Mouse (Mus musculus) stomach, embryonic 15.5 days (tissue): Measurements from ENCODE around the gene Gm29797. TPM values are rescaled to one million over a fixed set of nuclear protein-coding genes. Genes with fewer than 3 reads are reported as not detected.
A peak's percentile ranks its signal among the peaks of the same experiment; 100 is the strongest.

Experiments
- ATAC-seq: fragments of 200-750 bp; cut with Nextera tagmentation; 2 replicates; pipeline ENCODE4 v1.8.0; 2017; ENCODE audit warnings: low read depth, moderate number of reproducible peaks, moderate TSS enrichment; ENCODE audit not compliant: insufficient read depth, low FRiP score
- H3K27ac ChIP-seq: fragments of 300-500 bp; sonication (generic); 2 replicates; pipeline ENCODE4 v1.5.1; 2015; ENCODE audit warnings: mild to moderate bottlenecking, inconsistent platforms
- H3K27me3 ChIP-seq: fragments of 300-500 bp; sonication (generic); replicated peaks from 2 replicates; pipeline ENCODE4 v1.6.1; 2015; ENCODE audit warnings: inconsistent platforms
- H3K36me3 ChIP-seq: fragments of 300-500 bp; sonication (generic); 2 replicates; pipeline ENCODE4 v1.6.1; 2015; ENCODE audit warnings: inconsistent platforms
- H3K4me1 ChIP-seq: fragments of 300-500 bp; sonication (generic); 2 replicates; pipeline ENCODE4 v1.6.1; 2015; ENCODE audit warnings: inconsistent platforms
- H3K4me2 ChIP-seq: fragments of 300-500 bp; sonication (generic); 2 replicates; pipeline ENCODE4 v1.6.1; 2015; ENCODE audit warnings: mild to moderate bottlenecking, inconsistent platforms
- H3K4me3 ChIP-seq: fragments of 300-500 bp; sonication (generic); replicated peaks from 2 replicates; pipeline ENCODE4 v1.5.1; 2015; ENCODE audit warnings: inconsistent platforms
- H3K9ac ChIP-seq: fragments of 300-500 bp; sonication (generic); 2 replicates; pipeline ENCODE4 v1.6.1; 2015; ENCODE audit warnings: inconsistent platforms
- H3K9me3 ChIP-seq: fragments of 300-500 bp; sonication (generic); 2 replicates; pipeline ENCODE4 v1.6.1; 2016; ENCODE audit warnings: inconsistent platforms
- WGBS: fragments of 180-500 bp; shearing (Covaris S2); methylation state at CpG from one replicate; pipeline ENCODE4 v1.1.7; 2015; 5-methylcytosine and 5-hydroxymethylcytosine counted together
- polyA plus RNA-seq: library from polyadenylated mRNA; unstranded; fragments of >200 nt; fragmentation: Nextera tagmentation; extraction: Ambion mirVana; gene quantifications from 2 replicates; pipeline ENCODE4 v1.2.1, GENCODE M21; 2015

The Gm29797 gene
- polyA plus RNA-seq, 1 experiment from 2014 or later: 1.2 TPM

- Histone ChIP-seq H3K4me3 (no peak overlapping the region), H3K4me1 (no peaks in the 10 kb centered on the region; the same call in 1 of the 2 replicates), H3K27ac (no peak overlapping the region), H3K27me3 (no peaks in the 10 kb centered on the region), H3K9me3 (no peaks in the 10 kb centered on the region), H3K9ac (no peak overlapping the region), H3K4me2 (no peak overlapping the region), H3K36me3 (peaks cover 21% of the 10 kb centered on the region)
- no peak for ATAC-seq
- WGBS: 71% methylated on average over 2 of the region's 2 CpGs
Observed at GRCm38 (mm10) chr2:181657441-181657840, 607 bp downstream of the Gm29797 start.

GRCm38 (mm10) chr2:181658528-181658927 lies 1.7 kb downstream of the Gm29797 start:
- no peak for ATAC-seq
- 84% methylated on average over 7 of the region's 7 CpGs for WGBS
- no peak overlapping the region for H3K4me2 ChIP-seq
- no peaks in the 10 kb centered on the region; the same call in 1 of the 2 replicates for H3K4me1 ChIP-seq
- no peaks in the 10 kb centered on the region for H3K27me3 ChIP-seq
- H3K36me3 ChIP-seq: peaks cover 10% of the 10 kb centered on the region; the same call in 1 of the 2 replicates
- H3K9me3 ChIP-seq: no peaks in the 10 kb centered on the region
- no peak overlapping the region for H3K9ac ChIP-seq
- no peak overlapping the region for H3K27ac ChIP-seq
- H3K4me3 ChIP-seq: no peak overlapping the region

- Histone ChIP-seq H3K4me2 (no peak overlapping the region), H3K27me3 (no peaks in the 10 kb centered on the region), H3K9ac (no peak overlapping the region), H3K4me3 (no peak overlapping the region), H3K36me3 (peaks cover 7% of the 10 kb centered on the region; the same call in 1 of the 2 replicates), H3K4me1 (no peaks in the 10 kb centered on the region; the same call in 1 of the 2 replicates), H3K9me3 (no peaks in the 10 kb centered on the region), H3K27ac (no peak overlapping the region)
- no peak for ATAC-seq
- 40% methylated on average over 17 of the region's 17 CpGs for WGBS
Observed at GRCm38 (mm10) chr2:181658930-181659555, 2.2 kb downstream of the Gm29797 start.

- peak; percentile 75; the same call in 1 of the 2 replicates for ATAC-seq
- no peak overlapping the region for H3K9ac ChIP-seq
- H3K4me3 ChIP-seq: no peak overlapping the region
- H3K27me3 ChIP-seq: no peaks in the 10 kb centered on the region
- 9% methylated on average over 9 of the region's 9 CpGs for WGBS
- no peaks in the 10 kb centered on the region for H3K9me3 ChIP-seq
- H3K4me2 ChIP-seq: no peak overlapping the region
- H3K27ac ChIP-seq: 0 out of 2 replicates have a peak overlapping the region, but pooled peaks have one; percentile 31
- peaks cover 3% of the 10 kb centered on the region; the same call in 1 of the 2 replicates for H3K36me3 ChIP-seq
- no peaks in the 10 kb centered on the region; the same call in 1 of the 2 replicates for H3K4me1 ChIP-seq
Observed at GRCm38 (mm10) chr2:181659609-181660055, 2.8 kb downstream of the Gm29797 start.

GRCm38 (mm10) chr2:181662620-181663297 lies 5.9 kb downstream of the Gm29797 start:
- Histone ChIP-seq H3K9me3 (no peaks in the 10 kb centered on the region), H3K27me3 (no peaks in the 10 kb centered on the region), H3K4me1 (no peaks in the 10 kb centered on the region), H3K9ac (no peak overlapping the region), H3K4me3 (no peak overlapping the region), H3K4me2 (no peak overlapping the region), H3K27ac (peak overlapping the region; percentile 11; the same call in 1 of the 2 replicates), H3K36me3 (no peaks in the 10 kb centered on the region)
- 78% methylated on average over 3 of the region's 3 CpGs for WGBS
- ATAC-seq: peak; percentile 47; the same call in 1 of the 2 replicates

GRCm38 (mm10) chr2:181663298-181663630 lies 6.4 kb downstream of the Gm29797 start:
- 10% methylated on average over 4 of the region's 4 CpGs for WGBS
- no peaks in the 10 kb centered on the region for H3K4me1 ChIP-seq
- no peaks in the 10 kb centered on the region for H3K36me3 ChIP-seq
- H3K9me3 ChIP-seq: no peaks in the 10 kb centered on the region
- no peak overlapping the region for H3K4me3 ChIP-seq
- H3K27me3 ChIP-seq: peaks cover 1% of the 10 kb centered on the region; the same call in 1 of the 2 replicates
- ATAC-seq: 0 out of 2 replicates have a peak, but pooled peaks have one; percentile 8
- H3K4me2 ChIP-seq: no peak overlapping the region
- H3K9ac ChIP-seq: no peak overlapping the region
- H3K27ac ChIP-seq: peak overlapping the region; percentile 3

- H3K36me3 ChIP-seq: no peaks in the 10 kb centered on the region
- H3K27ac ChIP-seq: no peak overlapping the region
- no peak overlapping the region; the same call in 1 of the 2 replicates for H3K9ac ChIP-seq
- H3K4me3 ChIP-seq: peak overlapping the region; percentile 45
- WGBS: 5% methylated on average over 55 of the region's 56 CpGs
- peak overlapping the region; percentile 87 for H3K4me2 ChIP-seq
- no peaks in the 10 kb centered on the region for H3K9me3 ChIP-seq
- no peak for ATAC-seq
- H3K27me3 ChIP-seq: peaks cover 59% of the 10 kb centered on the region
- H3K4me1 ChIP-seq: peaks cover 15% of the 10 kb centered on the region
Observed at GRCm38 (mm10) chr2:181670285-181670912, 13.6 kb downstream of the Gm29797 start.

- Histone ChIP-seq H3K4me1 (peaks cover 18% of the 10 kb centered on the region), H3K9ac (no peak overlapping the region), H3K27me3 (peaks cover 59% of the 10 kb centered on the region), H3K9me3 (no peaks in the 10 kb centered on the region), H3K4me2 (peak overlapping the region; percentile 87), H3K27ac (0 out of 2 replicates have a peak overlapping the region, but pooled peaks have one; percentile 26), H3K4me3 (peak overlapping the region; percentile 45), H3K36me3 (no peaks in the 10 kb centered on the region)
- ATAC-seq: no peak
- WGBS: under 1% methylated on average over 41 of the region's 41 CpGs
Observed at GRCm38 (mm10) chr2:181670913-181671311, 14.1 kb downstream of the Gm29797 start.

GRCm38 (mm10) chr2:181671326-181671725 lies 14.5 kb downstream of the Gm29797 start, which contains the start of gene Sox18:
Gene Sox18 (minus strand): TSS chr2:181671640.
- Histone ChIP-seq H3K4me1 (peaks cover 18% of the 10 kb centered on the region), H3K9me3 (no peaks in the 10 kb centered on the region), H3K9ac (no peak within 1 kb of the TSS; the same call in 1 of the 2 replicates), H3K4me3 (peak within 1 kb of the TSS; percentile 45), H3K27ac (0 out of 2 replicates have a peak within 1 kb of the TSS, but pooled peaks have one; percentile 26), H3K27me3 (peaks cover 59% of the 10 kb centered on the region), H3K4me2 (peak within 1 kb of the TSS; percentile 87), H3K36me3 (no peaks in the 10 kb centered on the region)
- ATAC-seq: no peak
- under 1% methylated on average over 41 of the region's 43 CpGs for WGBS

- WGBS: 31% methylated on average over 7 of the region's 7 CpGs
- H3K4me3 ChIP-seq: no peak overlapping the region
- no peaks in the 10 kb centered on the region for H3K36me3 ChIP-seq
- H3K9ac ChIP-seq: no peak overlapping the region
- no peaks in the 10 kb centered on the region for H3K9me3 ChIP-seq
- peaks cover 18% of the 10 kb centered on the region for H3K4me1 ChIP-seq
- peaks cover 59% of the 10 kb centered on the region for H3K27me3 ChIP-seq
- no peak overlapping the region for H3K27ac ChIP-seq
- H3K4me2 ChIP-seq: peak overlapping the region; percentile 87
- ATAC-seq: no peak
Observed at GRCm38 (mm10) chr2:181671984-181672383, 15.2 kb downstream of the Gm29797 start.

GRCm38 (mm10) chr2:181673501-181673900 lies 16.7 kb downstream of the Gm29797 start:
- WGBS: 45% methylated on average over 1 of the region's 1 CpGs
- H3K27ac ChIP-seq: no peak overlapping the region
- H3K27me3 ChIP-seq: peaks cover 55% of the 10 kb centered on the region
- H3K4me3 ChIP-seq: no peak overlapping the region
- H3K4me2 ChIP-seq: no peak overlapping the region
- H3K9ac ChIP-seq: no peak overlapping the region
- H3K9me3 ChIP-seq: no peaks in the 10 kb centered on the region
- H3K4me1 ChIP-seq: peaks cover 18% of the 10 kb centered on the region
- H3K36me3 ChIP-seq: no peaks in the 10 kb centered on the region
- no peak for ATAC-seq
